Mouse (Mus musculus) ES-Bruce4 (cell line): ENCODE results near the gene Wdr6.

Experiments
- CTCF ChIP-seq: IDR thresholded peaks from one replicate; pipeline ENCODE4 v1.8.1; 2011; ENCODE audit warnings: low read depth, low read length
- POLR2A ChIP-seq: IDR thresholded peaks from one replicate; pipeline ENCODE4 v1.8.1; 2011; ENCODE audit warnings: low read length; ENCODE audit not compliant: insufficient read depth

DNA sequence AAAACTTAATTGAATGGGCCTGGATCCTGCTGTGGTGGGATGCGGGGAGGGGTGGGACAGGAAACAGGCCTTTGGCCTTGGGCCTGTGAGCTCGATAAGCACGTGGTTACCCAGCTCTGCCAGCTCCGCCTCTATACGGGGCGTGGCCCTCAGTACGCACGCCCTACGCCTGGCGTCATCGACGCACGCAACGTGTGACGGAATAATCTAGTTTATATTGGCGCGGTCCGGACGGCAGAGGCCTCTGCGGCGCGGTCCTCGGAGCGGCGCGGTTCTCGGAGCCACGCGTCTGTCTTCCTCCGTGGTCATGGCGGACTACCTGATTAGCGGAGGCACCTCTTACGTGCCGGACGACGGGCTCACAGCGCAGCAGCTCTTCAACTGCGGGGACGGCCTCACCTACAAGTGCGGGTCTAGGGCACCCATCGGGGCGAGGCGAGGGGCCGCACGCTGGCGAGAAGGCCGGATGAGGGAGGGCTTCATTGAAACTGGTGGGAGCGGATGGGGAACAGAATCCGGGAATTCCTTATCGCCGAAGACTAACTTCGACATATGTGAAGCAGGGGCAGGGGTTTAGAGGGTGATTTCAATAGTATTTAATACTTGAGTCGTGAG is 18.2 kb downstream of the Wdr6 start, which contains the start of gene Impdh2:
- TF ChIP-seq CTCF (no peak), POLR2A (peak; percentile 80)
